Mouse (Mus musculus): Measurements from ENCODE around the gene Pitpnm1. TPM values are rescaled to one million over a fixed set of nuclear protein-coding genes. Genes with fewer than 3 reads are reported as not detected.
A peak's percentile ranks its signal among the peaks of the same experiment; 100 is the strongest.

Gene Pitpnm1
- polyA plus RNA-seq (2016; fragmentation: Nextera tagmentation; extraction: Ambion mirVana): 27.2 and 29.0 TPM in 2 replicates

- 0 out of 2 replicates have a peak, but pooled peaks cover 7% of the 10 kb centered on the region for H3K36me3 ChIP-seq
- peak within 1 kb of the TSS; percentile 52; the same call in 1 of the 2 replicates for H3K27ac ChIP-seq (replicated peaks)
- peaks cover 46% of the 10 kb centered on the region for H3K27me3 ChIP-seq
- WGBS: 2% methylated on average over 52 of the region's 53 CpGs
- ATAC-seq (ENCODE audit: low FRiP score, low read depth): no peak
- peak within 1 kb of the TSS; percentile 55 for H3K4me3 ChIP-seq
- H3K4me2 ChIP-seq (replicated peaks): peak within 1 kb of the TSS; percentile 78
- no peaks in the 10 kb centered on the region for H3K9me3 ChIP-seq
- H3K4me1 ChIP-seq: peaks cover 55% of the 10 kb centered on the region
- peak within 1 kb of the TSS; percentile 65 for H3K9ac ChIP-seq (replicated peaks)
Observed at GRCm38 (mm10) chr19:4099837-4100717, at the start of gene Pitpnm1. Pitpnm1 (plus strand) TSS chr19:4099998.

GRCm38 (mm10) chr19:4051016-4051415 lies 48.8 kb upstream of the Pitpnm1 start:
- H3K9me3 ChIP-seq: no peaks in the 10 kb centered on the region
- ATAC-seq (ENCODE audit: low FRiP score, low read depth): no peak
- no peak overlapping the region for H3K9ac ChIP-seq (replicated peaks)
- no peak overlapping the region for H3K4me3 ChIP-seq
- H3K4me1 ChIP-seq: no peaks in the 10 kb centered on the region
- no peak overlapping the region for H3K27ac ChIP-seq (replicated peaks)
- H3K4me2 ChIP-seq (replicated peaks): no peak overlapping the region
- 92% methylated on average over 5 of the region's 5 CpGs for WGBS
- H3K36me3 ChIP-seq: no peaks in the 10 kb centered on the region
- no peaks in the 10 kb centered on the region for H3K27me3 ChIP-seq

- Histone ChIP-seq H3K9me3 (no peaks in the 10 kb centered on the region), H3K4me1 (no peaks in the 10 kb centered on the region), H3K27me3 (no peaks in the 10 kb centered on the region), H3K36me3 (no peaks in the 10 kb centered on the region), H3K4me3 (no peak overlapping the region), H3K27ac (replicated peaks) (no peak overlapping the region), H3K4me2 (replicated peaks) (no peak overlapping the region), H3K9ac (replicated peaks) (no peak overlapping the region)
- WGBS: 52% methylated on average over 10 of the region's 10 CpGs
- ATAC-seq (ENCODE audit: low FRiP score, low read depth): no peak
Observed at GRCm38 (mm10) chr19:4051741-4052515, 47.9 kb upstream of the Pitpnm1 start.

- Histone ChIP-seq H3K27me3 (no peaks in the 10 kb centered on the region), H3K36me3 (no peaks in the 10 kb centered on the region), H3K9me3 (no peaks in the 10 kb centered on the region), H3K4me3 (no peak overlapping the region), H3K4me2 (replicated peaks) (no peak overlapping the region), H3K27ac (replicated peaks) (no peak overlapping the region), H3K4me1 (no peaks in the 10 kb centered on the region), H3K9ac (replicated peaks) (no peak overlapping the region)
- ATAC-seq (ENCODE audit: low FRiP score, low read depth): no peak
- WGBS: 84% methylated on average over 5 of the region's 5 CpGs
Observed at GRCm38 (mm10) chr19:4052516-4053030, 47.2 kb upstream of the Pitpnm1 start.

GRCm38 (mm10) chr19:4054613-4055012 lies 45.2 kb upstream of the Pitpnm1 start:
- no peak for ATAC-seq (ENCODE audit: low FRiP score, low read depth)
- H3K4me3 ChIP-seq: no peak overlapping the region
- H3K27me3 ChIP-seq: no peaks in the 10 kb centered on the region
- H3K4me1 ChIP-seq: no peaks in the 10 kb centered on the region
- no peaks in the 10 kb centered on the region for H3K36me3 ChIP-seq
- no peaks in the 10 kb centered on the region for H3K9me3 ChIP-seq
- 84% methylated on average over 5 of the region's 5 CpGs for WGBS
- no peak overlapping the region for H3K27ac ChIP-seq (replicated peaks)
- H3K4me2 ChIP-seq (replicated peaks): no peak overlapping the region
- no peak overlapping the region for H3K9ac ChIP-seq (replicated peaks)

- Histone ChIP-seq H3K27ac (replicated peaks) (no peak overlapping the region), H3K36me3 (no peaks in the 10 kb centered on the region), H3K9ac (replicated peaks) (no peak overlapping the region), H3K4me3 (no peak overlapping the region), H3K4me2 (replicated peaks) (no peak overlapping the region), H3K9me3 (no peaks in the 10 kb centered on the region), H3K27me3 (no peaks in the 10 kb centered on the region), H3K4me1 (no peaks in the 10 kb centered on the region)
- WGBS: 73% methylated on average over 8 of the region's 8 CpGs
- no peak for ATAC-seq (ENCODE audit: low FRiP score, low read depth)
Observed at GRCm38 (mm10) chr19:4055216-4055946, 44.4 kb upstream of the Pitpnm1 start.

- H3K27ac ChIP-seq (replicated peaks): no peak overlapping the region
- H3K9ac ChIP-seq (replicated peaks): no peak overlapping the region
- 67% methylated on average over 15 of the region's 15 CpGs for WGBS
- no peak overlapping the region for H3K4me3 ChIP-seq
- no peak overlapping the region for H3K4me2 ChIP-seq (replicated peaks)
- H3K4me1 ChIP-seq: no peaks in the 10 kb centered on the region
- no peaks in the 10 kb centered on the region for H3K27me3 ChIP-seq
- no peaks in the 10 kb centered on the region for H3K9me3 ChIP-seq
- no peak for ATAC-seq (ENCODE audit: low FRiP score, low read depth)
- no peaks in the 10 kb centered on the region for H3K36me3 ChIP-seq
Observed at GRCm38 (mm10) chr19:4055947-4056693, 43.7 kb upstream of the Pitpnm1 start.

- H3K4me1 ChIP-seq: no peaks in the 10 kb centered on the region
- no peak overlapping the region for H3K27ac ChIP-seq (replicated peaks)
- no peak overlapping the region for H3K9ac ChIP-seq (replicated peaks)
- H3K27me3 ChIP-seq: no peaks in the 10 kb centered on the region
- no peaks in the 10 kb centered on the region for H3K9me3 ChIP-seq
- H3K36me3 ChIP-seq: no peaks in the 10 kb centered on the region
- no peak overlapping the region for H3K4me3 ChIP-seq
- WGBS: 41% methylated on average over 4 of the region's 4 CpGs
- H3K4me2 ChIP-seq (replicated peaks): no peak overlapping the region
- ATAC-seq (ENCODE audit: low FRiP score, low read depth): no peak
Observed at GRCm38 (mm10) chr19:4056727-4057126, 43.1 kb upstream of the Pitpnm1 start.

GRCm38 (mm10) chr19:4057389-4057788 lies 42.4 kb upstream of the Pitpnm1 start:
- Histone ChIP-seq H3K4me2 (replicated peaks) (no peak overlapping the region), H3K9me3 (no peaks in the 10 kb centered on the region), H3K4me3 (no peak overlapping the region), H3K27me3 (no peaks in the 10 kb centered on the region), H3K27ac (replicated peaks) (no peak overlapping the region), H3K36me3 (no peaks in the 10 kb centered on the region), H3K4me1 (no peaks in the 10 kb centered on the region), H3K9ac (replicated peaks) (no peak overlapping the region)
- WGBS: 79% methylated on average over 13 of the region's 13 CpGs
- ATAC-seq (ENCODE audit: low FRiP score, low read depth): no peak

- no peak for ATAC-seq (ENCODE audit: low FRiP score, low read depth)
- Histone ChIP-seq H3K4me1 (no peaks in the 10 kb centered on the region), H3K36me3 (no peaks in the 10 kb centered on the region), H3K27me3 (no peaks in the 10 kb centered on the region), H3K4me3 (no peak overlapping the region), H3K9ac (replicated peaks) (no peak overlapping the region), H3K27ac (replicated peaks) (no peak overlapping the region), H3K9me3 (no peaks in the 10 kb centered on the region), H3K4me2 (replicated peaks) (no peak overlapping the region)
- WGBS: 93% methylated on average over 7 of the region's 7 CpGs
Observed at GRCm38 (mm10) chr19:4057962-4058361, 41.8 kb upstream of the Pitpnm1 start.

GRCm38 (mm10) chr19:4058581-4058980 lies 41.2 kb upstream of the Pitpnm1 start:
- Histone ChIP-seq H3K27me3 (no peaks in the 10 kb centered on the region), H3K9ac (replicated peaks) (no peak overlapping the region), H3K9me3 (no peaks in the 10 kb centered on the region), H3K4me2 (replicated peaks) (no peak overlapping the region), H3K27ac (replicated peaks) (no peak overlapping the region), H3K4me1 (no peaks in the 10 kb centered on the region), H3K4me3 (no peak overlapping the region), H3K36me3 (no peaks in the 10 kb centered on the region)
- no peak for ATAC-seq (ENCODE audit: low FRiP score, low read depth)
- 91% methylated on average over 5 of the region's 5 CpGs for WGBS
